Mouse (Mus musculus): ENCODE measurements around the gene Stag1. TPM values are rescaled to one million over a fixed set of nuclear protein-coding genes. Genes with fewer than 3 reads are reported as not detected.

Gene Stag1
- total RNA-seq, 1 experiment, result 47.9 TPM

- Histone ChIP-seq H3K27ac (ENCODE audit: insufficient read depth, low read depth, low read length, poor library complexity, severe bottlenecking) (no peak overlapping the region), H3K36me3 (ENCODE audit: control insufficient read depth, insufficient read depth, low read length, poor library complexity, severe bottlenecking) (no peaks in the 10 kb centered on the region), H3K4me1 (ENCODE audit: control insufficient read depth in 2 of 2, insufficient read depth in 2 of 2, low read length in 2 of 2, poor library complexity in 1 of 2) (no peaks in the 10 kb centered on the region), H3K4me3 (ENCODE audit: insufficient read depth in 1 of 2, low read depth in 1 of 2, low read length in 2 of 2, poor library complexity in 1 of 2, severe bottlenecking in 1 of 2) (no peak overlapping the region), H3K9me3 (ENCODE audit: control insufficient read depth, insufficient read depth, low read depth, low read length) (no peaks in the 10 kb centered on the region), H3K9ac (ENCODE audit: insufficient read depth, low read depth, low read length, poor library complexity, severe bottlenecking) (no peak overlapping the region)
- in situ Hi-C loops (cut with MboI; ENCODE audit: low sequenced_read_pairs in 2 of 2, unreplicated experiment in 2 of 2), result loop anchor here in 1 of 2 experiments (25.0 kb wide), 1 partner anchor 455 kb away; no protein-coding TSS in a partner anchor
- TF ChIP-seq ZNF384 (IDR thresholded peaks at IDR 0.05; ENCODE audit: low read depth, low read length) (no peak), CHD2 (IDR thresholded peaks at IDR 0.05; ENCODE audit: low read depth, low read length) (no peak), MAFK (IDR thresholded peaks at IDR 0.05; ENCODE audit: insufficient read depth, low read depth, low read length) (no peak), ZC3H11A (IDR thresholded peaks at IDR 0.05; ENCODE audit: borderline replicate concordance, low read depth, low read length) (no peak), HCFC1 (IDR thresholded peaks at IDR 0.05; ENCODE audit: borderline replicate concordance, insufficient read depth, low read length) (no peak)
- peak; percentile 43 for DNase-seq (ENCODE audit: low read depth, low spot score)
Measured at GRCm38 (mm10) chr9:100917111-100917510, 319.5 kb downstream of the Stag1 start.

- no peak for DNase-seq (ENCODE audit: low read depth, low spot score)
- Histone ChIP-seq H3K4me1 (ENCODE audit: control insufficient read depth in 2 of 2, insufficient read depth in 2 of 2, low read length in 2 of 2, poor library complexity in 1 of 2) (peaks cover 0 to 3% of the 10 kb centered on the region in 2 experiments; a peak in 1 of 4 replicates), H3K27ac (ENCODE audit: insufficient read depth, low read depth, low read length, poor library complexity, severe bottlenecking) (no peak overlapping the region), H3K9me3 (ENCODE audit: control insufficient read depth, insufficient read depth, low read depth, low read length) (no peaks in the 10 kb centered on the region), H3K9ac (ENCODE audit: insufficient read depth, low read depth, low read length, poor library complexity, severe bottlenecking) (no peak overlapping the region), H3K4me3 (ENCODE audit: insufficient read depth in 1 of 2, low read depth in 1 of 2, low read length in 2 of 2, poor library complexity in 1 of 2, severe bottlenecking in 1 of 2) (no peak overlapping the region), H3K36me3 (ENCODE audit: control insufficient read depth, insufficient read depth, low read length, poor library complexity, severe bottlenecking) (no peaks in the 10 kb centered on the region; the same call in 1 of the 2 replicates)
- TF ChIP-seq ZC3H11A (IDR thresholded peaks at IDR 0.05; ENCODE audit: borderline replicate concordance, low read depth, low read length) (no peak), CHD2 (IDR thresholded peaks at IDR 0.05; ENCODE audit: low read depth, low read length) (no peak), MAFK (IDR thresholded peaks at IDR 0.05; ENCODE audit: insufficient read depth, low read depth, low read length) (no peak), HCFC1 (IDR thresholded peaks at IDR 0.05; ENCODE audit: borderline replicate concordance, insufficient read depth, low read length) (no peak), ZNF384 (IDR thresholded peaks at IDR 0.05; ENCODE audit: low read depth, low read length) (no peak)
- in situ Hi-C loops (cut with MboI; ENCODE audit: low sequenced_read_pairs in 2 of 2, unreplicated experiment in 2 of 2), result no loop called here
Measured at GRCm38 (mm10) chr9:100926629-100927028, 329.0 kb downstream of the Stag1 start.

GRCm38 (mm10) chr9:100942042-100942441, 344.4 kb downstream of the Stag1 start:
- TF ChIP-seq CHD2 (IDR thresholded peaks at IDR 0.05; ENCODE audit: low read depth, low read length), result no peak
- no peak for TF ChIP-seq ZC3H11A (IDR thresholded peaks at IDR 0.05; ENCODE audit: borderline replicate concordance, low read depth, low read length)
- no peak overlapping the region for H3K4me3 ChIP-seq (ENCODE audit: insufficient read depth in 1 of 2, low read depth in 1 of 2, low read length in 2 of 2, poor library complexity in 1 of 2, severe bottlenecking in 1 of 2)
- no peak overlapping the region for H3K9ac ChIP-seq (ENCODE audit: insufficient read depth, low read depth, low read length, poor library complexity, severe bottlenecking)
- H3K4me1 ChIP-seq (ENCODE audit: control insufficient read depth in 2 of 2, insufficient read depth in 2 of 2, low read length in 2 of 2, poor library complexity in 1 of 2), result no peaks in the 10 kb centered on the region
- no peaks in the 10 kb centered on the region for H3K9me3 ChIP-seq (ENCODE audit: control insufficient read depth, insufficient read depth, low read depth, low read length)
- DNase-seq (ENCODE audit: low read depth, low spot score), result no peak
- in situ Hi-C loops (cut with MboI; ENCODE audit: low sequenced_read_pairs in 2 of 2, unreplicated experiment in 2 of 2), result no loop called here
- no peak overlapping the region for H3K27ac ChIP-seq (ENCODE audit: insufficient read depth, low read depth, low read length, poor library complexity, severe bottlenecking)
- H3K36me3 ChIP-seq (ENCODE audit: control insufficient read depth, insufficient read depth, low read length, poor library complexity, severe bottlenecking), result peaks cover 6% of the 10 kb centered on the region

- Histone ChIP-seq H3K27ac (ENCODE audit: insufficient read depth, low read depth, low read length, poor library complexity, severe bottlenecking) (no peak overlapping the region), H3K36me3 (ENCODE audit: control insufficient read depth, insufficient read depth, low read length, poor library complexity, severe bottlenecking) (peaks cover 7% of the 10 kb centered on the region), H3K4me3 (ENCODE audit: insufficient read depth in 1 of 2, low read depth in 1 of 2, low read length in 2 of 2, poor library complexity in 1 of 2, severe bottlenecking in 1 of 2) (no peak overlapping the region), H3K4me1 (ENCODE audit: control insufficient read depth in 2 of 2, insufficient read depth in 2 of 2, low read length in 2 of 2, poor library complexity in 1 of 2) (no peaks in the 10 kb centered on the region), H3K9me3 (ENCODE audit: control insufficient read depth, insufficient read depth, low read depth, low read length) (no peaks in the 10 kb centered on the region), H3K9ac (ENCODE audit: insufficient read depth, low read depth, low read length, poor library complexity, severe bottlenecking) (no peak overlapping the region)
- no peak for TF ChIP-seq ZNF384 (IDR thresholded peaks at IDR 0.05; ENCODE audit: low read depth, low read length)
- no peak for TF ChIP-seq CHD2 (IDR thresholded peaks at IDR 0.05; ENCODE audit: low read depth, low read length)
- no peak for TF ChIP-seq ZC3H11A (IDR thresholded peaks at IDR 0.05; ENCODE audit: borderline replicate concordance, low read depth, low read length)
- no peak for TF ChIP-seq HCFC1 (IDR thresholded peaks at IDR 0.05; ENCODE audit: borderline replicate concordance, insufficient read depth, low read length)
- TF ChIP-seq MAFK (IDR thresholded peaks at IDR 0.05; ENCODE audit: insufficient read depth, low read depth, low read length), result no peak
- in situ Hi-C loops (cut with MboI; ENCODE audit: low sequenced_read_pairs in 2 of 2, unreplicated experiment in 2 of 2), result no loop called here
- DNase-seq (ENCODE audit: low read depth, low spot score), result no peak
Measured at GRCm38 (mm10) chr9:100944677-100945365, 347.2 kb downstream of the Stag1 start.
